Mouse (Mus musculus): ENCODE data around the gene Eif4e2.
A peak's percentile ranks its signal among the peaks of the same experiment; 100 is the strongest.

The Eif4e2 gene

DNA sequence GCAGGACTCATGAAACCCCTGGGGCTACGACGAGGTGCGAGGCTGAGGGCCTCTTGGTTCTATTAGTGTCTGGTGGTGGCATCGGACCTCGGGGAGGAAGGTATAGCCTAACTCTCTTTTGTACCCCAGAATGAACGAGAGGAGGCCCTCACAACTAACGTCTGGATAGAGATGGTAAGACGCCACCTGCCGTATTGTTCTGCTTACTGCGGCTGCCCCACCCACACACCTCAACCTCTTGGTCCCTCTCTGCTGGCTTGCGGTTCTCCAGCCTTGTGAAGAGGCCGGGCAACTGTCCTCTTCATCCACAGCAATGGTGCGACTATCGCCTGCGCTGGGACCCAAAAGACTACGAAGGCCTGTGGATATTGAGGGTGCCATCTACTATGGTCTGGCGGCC is 7.4 kb upstream of the Eif4e2 start:
- no peaks in the 10 kb centered on the region for H3K36me3 ChIP-seq (ENCODE audit: insufficient read depth, low read length)

DNA sequence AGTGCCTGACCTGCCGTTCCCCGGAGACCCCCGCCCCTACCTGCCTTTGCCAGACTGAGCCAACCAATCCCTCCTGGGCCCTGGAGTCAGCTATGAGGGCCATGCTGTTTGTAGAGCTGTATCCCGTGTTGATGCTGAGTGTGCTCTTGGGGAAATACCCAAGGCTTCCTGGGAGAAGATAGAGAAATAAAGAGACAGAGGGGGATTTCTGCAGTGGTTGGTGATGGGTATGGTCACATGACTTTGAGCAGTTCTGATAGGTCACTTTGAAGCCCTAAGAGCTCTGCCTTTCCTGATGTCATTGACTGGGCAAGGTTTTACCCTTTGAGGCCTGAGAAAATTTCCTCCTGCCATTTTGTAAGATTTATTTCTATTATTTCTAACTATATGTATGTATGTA is 2.3 kb upstream of the Eif4e2 start:
- TF ChIP-seq NANOG (IDR thresholded peaks at IDR 0.05; ENCODE audit: borderline replicate concordance, low read length), result no peak
- TF ChIP-seq CTCF (conservative IDR thresholded peaks at IDR 0.05; ENCODE audit: low read length), result no peak
- no peak for TF ChIP-seq POU5F1 (IDR thresholded peaks at IDR 0.05; ENCODE audit: borderline replicate concordance, low read length)
- H3K9me3 ChIP-seq (ENCODE audit: low read length), result no peaks in the 10 kb centered on the region
- H3K4me3 ChIP-seq (replicated peaks; ENCODE audit: low read length), result no peak overlapping the region

More for the DNA sequence above, 7.4 kb upstream of the Eif4e2 start:
- peaks cover 45% of the 10 kb centered on the region for H3K4me1 ChIP-seq (replicated peaks; ENCODE audit: low read depth, low read length)
- H3K4me3 ChIP-seq (replicated peaks; ENCODE audit: low read length), result peak overlapping the region; percentile 61
- peak; percentile 66 for TF ChIP-seq CTCF (conservative IDR thresholded peaks at IDR 0.05; ENCODE audit: low read length)
- no peak for TF ChIP-seq NANOG (IDR thresholded peaks at IDR 0.05; ENCODE audit: borderline replicate concordance, low read length)
- peaks cover 48% of the 10 kb centered on the region for H3K27me3 ChIP-seq (ENCODE audit: insufficient read depth, low read length)
- H3K9me3 ChIP-seq (ENCODE audit: low read length), result no peaks in the 10 kb centered on the region

DNA sequence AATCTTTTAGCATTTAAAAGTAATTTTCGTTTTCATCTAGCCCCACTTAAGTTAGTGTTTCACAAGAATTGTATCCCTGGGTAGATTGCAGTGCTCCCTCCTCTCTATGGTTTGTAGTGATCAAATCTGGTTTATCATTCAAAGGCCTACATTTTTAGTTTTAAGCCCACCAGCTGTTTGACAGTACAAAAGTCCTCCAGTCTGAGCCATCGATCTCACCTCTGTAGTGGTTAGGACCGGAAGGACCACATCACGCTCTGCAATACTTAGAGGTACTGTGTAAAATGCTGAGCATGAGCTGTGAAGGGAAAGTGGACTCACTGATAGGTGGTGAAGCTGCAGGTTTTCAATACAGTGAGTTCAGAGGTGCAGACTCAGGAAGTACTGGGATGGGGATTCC is 1.0 kb downstream of the Eif4e2 start:
- no peaks in the 10 kb centered on the region for H3K9me3 ChIP-seq (ENCODE audit: low read length)
- TF ChIP-seq POU5F1 (IDR thresholded peaks at IDR 0.05; ENCODE audit: borderline replicate concordance, low read length) (no peak), CTCF (conservative IDR thresholded peaks at IDR 0.05; ENCODE audit: low read length) (no peak), NANOG (IDR thresholded peaks at IDR 0.05; ENCODE audit: borderline replicate concordance, low read length) (no peak)
- no peaks in the 10 kb centered on the region for H3K27me3 ChIP-seq (ENCODE audit: insufficient read depth, low read length)
- H3K4me1 ChIP-seq (replicated peaks; ENCODE audit: low read depth, low read length), result peaks cover 73% of the 10 kb centered on the region
- peaks cover 45% of the 10 kb centered on the region for H3K36me3 ChIP-seq (ENCODE audit: insufficient read depth, low read length)
- H3K4me3 ChIP-seq (replicated peaks; ENCODE audit: low read length), result peak overlapping the region; percentile 87

More for the DNA sequence above, 2.3 kb upstream of the Eif4e2 start:
- peaks cover 63% of the 10 kb centered on the region for H3K4me1 ChIP-seq (replicated peaks; ENCODE audit: low read depth, low read length)
- H3K27me3 ChIP-seq (ENCODE audit: insufficient read depth, low read length), result peaks cover 16% of the 10 kb centered on the region
- peaks cover 15% of the 10 kb centered on the region for H3K36me3 ChIP-seq (ENCODE audit: insufficient read depth, low read length)

DNA sequence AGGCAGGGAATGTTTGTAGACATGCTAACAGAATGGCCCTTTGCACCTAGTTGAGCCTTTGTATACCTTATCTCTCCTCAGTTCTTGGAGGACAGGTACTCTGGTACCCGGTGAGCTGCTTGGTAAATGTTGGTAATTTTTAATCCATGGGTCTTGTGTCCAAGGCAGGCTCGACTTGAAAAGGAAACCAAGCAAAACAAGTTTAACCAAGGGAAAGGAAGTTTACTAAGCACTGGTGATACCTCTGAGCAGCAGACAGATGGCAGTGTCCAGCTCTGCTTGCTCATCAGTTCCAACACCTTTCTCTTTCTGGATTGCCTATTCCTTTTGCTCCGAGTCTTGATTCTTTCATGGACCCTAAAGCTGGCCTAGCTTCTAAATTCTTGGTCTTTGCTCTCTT is 4.2 kb downstream of the Eif4e2 start:
- H3K36me3 ChIP-seq (ENCODE audit: insufficient read depth, low read length), result peaks cover 77% of the 10 kb centered on the region
- no peaks in the 10 kb centered on the region for H3K27me3 ChIP-seq (ENCODE audit: insufficient read depth, low read length)
- H3K4me3 ChIP-seq (replicated peaks; ENCODE audit: low read length), result peak overlapping the region; percentile 87
- no peaks in the 10 kb centered on the region for H3K9me3 ChIP-seq (ENCODE audit: low read length)
- TF ChIP-seq NANOG (IDR thresholded peaks at IDR 0.05; ENCODE audit: borderline replicate concordance, low read length) (no peak), CTCF (conservative IDR thresholded peaks at IDR 0.05; ENCODE audit: low read length) (peak; percentile 55), POU5F1 (IDR thresholded peaks at IDR 0.05; ENCODE audit: borderline replicate concordance, low read length) (no peak)
- H3K4me1 ChIP-seq (replicated peaks; ENCODE audit: low read depth, low read length), result peaks cover 86% of the 10 kb centered on the region

DNA sequence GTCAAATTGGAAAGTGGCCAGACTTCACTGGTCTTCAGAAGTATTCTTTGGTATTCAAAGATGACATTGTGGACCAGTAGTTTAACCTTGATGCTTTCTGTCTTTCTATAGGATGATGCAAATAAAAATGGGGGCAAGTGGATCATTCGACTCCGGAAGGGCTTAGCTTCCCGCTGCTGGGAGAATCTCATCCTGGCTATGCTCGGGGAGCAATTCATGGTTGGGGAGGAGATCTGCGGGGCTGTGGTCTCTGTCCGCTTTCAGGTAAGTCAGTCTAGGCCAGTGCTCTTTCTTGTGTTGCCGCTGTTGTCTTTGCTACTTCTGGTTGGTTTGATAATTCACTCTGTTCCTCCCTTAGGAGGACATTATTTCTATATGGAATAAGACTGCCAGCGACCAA is 12.0 kb downstream of the Eif4e2 start:
- TF ChIP-seq POU5F1 (IDR thresholded peaks at IDR 0.05; ENCODE audit: borderline replicate concordance, low read length), result no peak
- TF ChIP-seq CTCF (conservative IDR thresholded peaks at IDR 0.05; ENCODE audit: low read length), result no peak
- TF ChIP-seq NANOG (IDR thresholded peaks at IDR 0.05; ENCODE audit: borderline replicate concordance, low read length), result no peak
- no peaks in the 10 kb centered on the region for H3K27me3 ChIP-seq (ENCODE audit: insufficient read depth, low read length)
- H3K9me3 ChIP-seq (ENCODE audit: low read length), result no peaks in the 10 kb centered on the region
- peaks cover 91% of the 10 kb centered on the region for H3K36me3 ChIP-seq (ENCODE audit: insufficient read depth, low read length)
- peak overlapping the region; percentile 68 for H3K4me3 ChIP-seq (replicated peaks; ENCODE audit: low read length)
- peaks cover 88% of the 10 kb centered on the region for H3K4me1 ChIP-seq (replicated peaks; ENCODE audit: low read depth, low read length)

DNA sequence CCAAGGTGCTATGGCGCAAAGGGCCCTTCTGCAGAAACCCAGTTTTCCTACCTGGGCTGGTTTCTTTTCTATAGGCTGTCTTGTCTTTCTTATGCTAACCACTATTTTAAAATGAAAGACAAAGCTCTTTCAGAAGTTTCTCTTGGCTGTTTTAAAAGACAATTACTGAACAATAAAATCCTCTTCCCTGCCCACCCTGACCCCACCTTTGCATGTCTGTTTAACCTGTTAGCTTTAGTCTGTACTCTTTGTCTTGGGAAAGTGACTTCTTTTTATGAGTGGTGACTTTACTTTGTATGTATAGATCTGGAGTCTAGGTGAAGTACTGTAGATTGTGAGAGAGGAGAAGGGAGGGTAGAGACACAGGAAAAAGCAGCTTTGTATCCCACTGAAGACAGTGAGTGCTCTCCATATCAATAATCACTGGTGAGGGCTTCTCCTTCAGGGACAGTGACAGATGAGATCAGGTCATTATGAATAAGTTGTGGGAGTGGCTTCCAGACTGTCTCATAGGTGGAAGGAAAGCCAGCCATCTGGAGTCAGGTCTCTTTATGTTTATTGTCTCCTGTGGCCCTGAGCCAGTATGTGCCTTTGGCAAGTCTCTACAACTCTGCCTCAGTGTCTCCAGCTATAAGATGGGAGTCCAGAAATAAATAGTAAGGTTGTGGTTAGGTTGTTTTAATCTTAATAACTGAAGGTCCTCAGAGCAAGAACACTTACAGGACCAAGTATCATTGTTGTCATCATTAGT is 12.9 kb downstream of the Eif4e2 start:
- no peaks in the 10 kb centered on the region for H3K27me3 ChIP-seq (ENCODE audit: insufficient read depth, low read length)
- H3K9me3 ChIP-seq (ENCODE audit: low read length), result no peaks in the 10 kb centered on the region
- peaks cover 88% of the 10 kb centered on the region for H3K4me1 ChIP-seq (replicated peaks; ENCODE audit: low read depth, low read length)
- peaks cover 89% of the 10 kb centered on the region for H3K36me3 ChIP-seq (ENCODE audit: insufficient read depth, low read length)
- H3K4me3 ChIP-seq (replicated peaks; ENCODE audit: low read length), result peak overlapping the region; percentile 68
- TF ChIP-seq NANOG (IDR thresholded peaks at IDR 0.05; ENCODE audit: borderline replicate concordance, low read length) (peak; percentile 85), POU5F1 (IDR thresholded peaks at IDR 0.05; ENCODE audit: borderline replicate concordance, low read length) (peak; percentile 13; the same call in 1 of the 2 replicates), CTCF (conservative IDR thresholded peaks at IDR 0.05; ENCODE audit: low read length) (no peak)

DNA sequence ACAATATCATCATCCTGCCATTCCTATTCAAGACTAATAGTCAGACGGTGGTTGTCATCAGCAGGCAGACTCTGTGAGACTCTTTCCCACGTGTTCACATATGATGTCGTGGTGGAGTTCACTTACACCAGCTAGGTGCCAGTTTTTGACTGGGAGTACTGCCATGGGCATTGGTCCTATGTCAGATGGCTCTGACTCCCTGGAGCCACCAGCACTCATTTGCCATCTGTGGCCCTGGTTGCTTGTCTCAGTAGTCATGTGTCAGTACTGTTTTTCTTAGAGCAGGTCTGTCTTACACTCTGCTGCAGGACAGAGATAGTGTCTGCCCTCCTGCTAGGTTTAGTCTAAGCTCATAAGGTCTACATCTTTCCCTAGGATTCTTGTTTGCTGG is 13.4 kb downstream of the Eif4e2 start:
- no peak for TF ChIP-seq CTCF (conservative IDR thresholded peaks at IDR 0.05; ENCODE audit: low read length)
- TF ChIP-seq NANOG (IDR thresholded peaks at IDR 0.05; ENCODE audit: borderline replicate concordance, low read length), result no peak
- no peak for TF ChIP-seq POU5F1 (IDR thresholded peaks at IDR 0.05; ENCODE audit: borderline replicate concordance, low read length)

DNA sequence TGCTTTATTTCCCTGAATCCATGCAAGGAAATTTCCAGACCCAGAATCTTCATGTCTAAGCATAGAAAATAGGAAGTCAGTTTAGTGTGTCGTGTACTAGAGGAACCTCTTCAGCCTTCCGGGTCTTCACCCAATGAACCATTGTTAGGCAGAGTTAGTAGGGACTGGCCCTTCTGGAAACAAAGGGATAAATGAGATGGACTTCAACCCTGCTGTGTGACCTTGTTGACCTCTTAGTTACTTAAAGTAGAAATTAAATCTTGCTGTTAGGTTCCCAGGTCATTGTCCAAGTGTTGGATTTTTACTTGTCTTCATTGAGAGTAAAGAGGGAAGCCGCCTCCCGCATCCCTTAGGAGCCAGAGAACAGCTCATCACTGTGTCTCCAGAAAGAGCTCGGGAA is 16.9 kb downstream of the Eif4e2 start:
- peak overlapping the region; percentile 56; the same call in 1 of the 2 replicates for H3K4me3 ChIP-seq (replicated peaks; ENCODE audit: low read length)
- TF ChIP-seq POU5F1 (IDR thresholded peaks at IDR 0.05; ENCODE audit: borderline replicate concordance, low read length) (no peak), NANOG (IDR thresholded peaks at IDR 0.05; ENCODE audit: borderline replicate concordance, low read length) (peak; percentile 75; the same call in 1 of the 2 replicates), CTCF (conservative IDR thresholded peaks at IDR 0.05; ENCODE audit: low read length) (no peak)
- H3K4me1 ChIP-seq (replicated peaks; ENCODE audit: low read depth, low read length), result peaks cover 90% of the 10 kb centered on the region
- no peaks in the 10 kb centered on the region for H3K27me3 ChIP-seq (ENCODE audit: insufficient read depth, low read length)
- H3K9me3 ChIP-seq (ENCODE audit: low read length), result no peaks in the 10 kb centered on the region
- H3K36me3 ChIP-seq (ENCODE audit: insufficient read depth, low read length), result peaks cover 91% of the 10 kb centered on the region

More for the DNA sequence above, 13.4 kb downstream of the Eif4e2 start:
- H3K36me3 ChIP-seq (ENCODE audit: insufficient read depth, low read length), result peaks cover 89% of the 10 kb centered on the region
- no peaks in the 10 kb centered on the region for H3K9me3 ChIP-seq (ENCODE audit: low read length)
- H3K27me3 ChIP-seq (ENCODE audit: insufficient read depth, low read length), result no peaks in the 10 kb centered on the region
- peak overlapping the region; percentile 60 for H3K4me3 ChIP-seq (replicated peaks; ENCODE audit: low read length)
- H3K4me1 ChIP-seq (replicated peaks; ENCODE audit: low read depth, low read length), result peaks cover 88% of the 10 kb centered on the region
